Mouse (Mus musculus): ENCODE measurements around the gene Tpmt.

Gene Tpmt

DNA sequence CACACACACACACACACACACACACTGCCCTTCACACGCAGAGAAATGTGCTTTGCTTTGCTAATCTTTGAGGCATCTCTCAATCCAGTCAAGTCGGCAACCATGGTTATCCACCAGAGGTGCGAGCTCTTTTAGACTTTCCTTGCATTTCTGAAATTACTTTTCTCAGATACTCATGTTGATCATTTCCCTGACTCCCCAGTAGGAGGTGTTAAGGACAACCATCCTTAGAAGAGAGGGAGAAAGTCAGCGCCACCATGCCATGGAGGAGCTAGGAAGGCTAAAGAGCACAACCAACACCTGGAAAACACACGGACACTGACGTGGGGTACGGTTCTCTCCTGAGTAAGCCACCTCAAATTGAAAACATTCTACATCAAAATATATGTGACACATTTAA is 68.0 kb downstream of the Tpmt start:
- DNase-seq (ENCODE audit: inconsistent ontology term) = no peak

DNA sequence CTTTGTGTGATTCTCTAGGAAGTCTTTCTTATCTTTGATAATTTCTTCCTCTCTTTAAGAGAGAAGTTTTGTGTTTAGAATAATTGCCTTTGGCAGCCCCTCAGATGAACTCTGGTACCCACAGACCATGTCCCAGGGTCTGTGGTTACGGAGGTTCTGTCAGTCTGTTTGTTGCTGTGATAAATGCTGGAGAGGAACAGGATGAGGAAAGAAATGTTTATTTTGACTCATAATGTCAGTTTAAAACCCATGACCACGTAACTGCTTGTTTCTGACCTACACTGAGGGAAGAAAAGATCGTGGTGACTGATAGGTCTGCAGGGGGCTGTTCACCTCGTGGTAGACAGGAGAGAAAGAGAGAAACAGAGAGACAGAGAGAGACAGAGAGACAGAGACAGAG is 68.6 kb downstream of the Tpmt start:
- peak; percentile 48 for DNase-seq (ENCODE audit: inconsistent ontology term)

DNA sequence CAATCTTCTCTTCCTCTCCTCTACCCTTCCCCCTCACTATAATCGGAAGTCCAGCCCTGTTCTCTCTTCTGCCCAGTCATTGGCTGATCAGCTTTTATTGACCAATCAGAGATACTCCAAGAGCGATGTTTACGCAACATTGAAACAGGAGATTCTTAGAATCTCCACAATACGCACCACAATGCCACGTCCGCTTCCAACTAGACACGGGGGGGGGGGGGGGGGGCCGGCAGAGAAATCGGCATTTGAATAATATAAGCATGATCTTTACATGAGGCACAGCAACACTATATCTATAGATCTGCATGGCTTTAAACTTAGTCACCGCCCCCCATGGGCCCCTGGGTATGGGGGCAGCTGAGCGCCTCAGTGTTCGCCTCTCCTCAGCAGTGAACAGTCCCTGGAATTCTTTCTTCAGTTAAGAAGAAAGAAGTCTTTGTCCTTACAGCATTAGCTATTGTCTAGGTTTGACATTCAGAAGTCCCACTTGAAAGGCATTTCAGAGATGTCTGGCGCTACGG is 69.4 kb downstream of the Tpmt start:
- peak; percentile 84 for DNase-seq (ENCODE audit: inconsistent ontology term)

Data from Muller cell, postnatal 12 days (primary cell).